Mouse (Mus musculus) yolk sac, embryonic 10.5 days (tissue): ENCODE data around the gene Gtf2b.

Experiments used
- DNase-seq: peaks from one replicate; pipeline ENCODE4 v3.0.0-alpha.2; 2017; ENCODE audit warnings: low spot score

Gtf2b gene

DNA sequence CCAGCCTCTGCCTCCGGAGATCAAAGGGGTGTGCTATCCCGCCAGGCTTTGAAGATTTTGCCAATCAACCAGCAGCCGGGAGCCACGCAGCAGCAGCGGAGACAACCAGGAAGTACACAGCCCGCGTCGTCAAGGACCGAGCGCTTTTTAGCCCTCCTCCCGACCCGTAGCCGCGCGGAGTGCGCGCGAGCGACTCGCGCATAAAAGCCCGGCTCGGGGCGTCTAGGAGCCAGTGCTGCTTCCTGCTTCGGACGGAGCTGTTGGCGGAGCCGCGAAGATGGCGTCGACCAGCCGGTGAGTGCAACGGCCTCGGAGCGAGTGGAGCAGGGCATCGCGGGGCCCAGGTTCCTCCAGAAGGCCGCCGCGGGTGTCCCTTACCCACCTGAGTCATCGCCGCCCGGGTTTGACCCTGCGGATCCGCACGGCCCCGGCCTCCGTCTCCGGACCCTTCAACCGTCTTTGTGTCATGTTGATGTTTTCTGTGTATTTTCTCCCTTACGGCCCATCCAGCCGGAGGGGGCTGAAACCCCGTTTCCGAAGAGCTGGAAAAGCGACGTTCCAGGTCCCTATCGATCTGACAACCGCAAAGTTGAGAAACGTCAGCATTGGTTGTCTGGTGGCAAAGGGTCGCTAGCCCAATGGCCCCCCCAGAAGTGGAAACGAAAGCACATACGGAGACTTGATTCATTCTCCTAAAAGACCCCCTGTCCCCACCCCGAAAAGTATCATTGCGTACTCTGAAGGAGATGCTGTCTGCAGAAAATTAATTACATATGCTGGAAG is at the start of gene Gtf2b:
TSS of gene Gtf2b (plus strand) at position 51 of the 783 bp plus-strand sequence.
- peak; percentile 93 for DNase-seq

- DNase-seq, result no peak
Observed at GRCm38 (mm10) chr3:142725481-142725880, 39.4 kb upstream of the Gtf2b start.

- DNase-seq, result no peak
Observed at GRCm38 (mm10) chr3:142725969-142726672, 38.7 kb upstream of the Gtf2b start.

DNA sequence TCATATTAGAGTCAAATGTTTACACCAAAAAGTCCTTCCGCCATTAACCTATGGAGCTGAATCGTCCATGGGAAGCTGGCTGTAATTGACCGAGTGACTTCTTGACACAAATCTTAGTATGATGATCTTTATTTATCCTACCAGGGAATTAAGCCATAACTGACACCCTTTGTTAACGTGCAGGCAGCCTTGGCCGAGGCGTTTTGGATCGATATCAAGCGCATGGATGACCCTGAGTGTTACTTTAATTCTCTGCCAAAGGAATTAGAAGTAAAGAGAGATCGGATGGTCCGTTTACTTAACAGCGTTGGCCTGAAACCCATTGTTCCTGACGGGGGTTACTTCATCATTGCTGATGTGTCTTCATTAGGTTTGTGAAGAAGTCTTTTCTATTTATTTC is 30.6 kb upstream of the Gtf2b start:
- no peak for DNase-seq

- no peak for DNase-seq
Observed at GRCm38 (mm10) chr3:142740896-142741295, 23.9 kb upstream of the Gtf2b start.

DNA sequence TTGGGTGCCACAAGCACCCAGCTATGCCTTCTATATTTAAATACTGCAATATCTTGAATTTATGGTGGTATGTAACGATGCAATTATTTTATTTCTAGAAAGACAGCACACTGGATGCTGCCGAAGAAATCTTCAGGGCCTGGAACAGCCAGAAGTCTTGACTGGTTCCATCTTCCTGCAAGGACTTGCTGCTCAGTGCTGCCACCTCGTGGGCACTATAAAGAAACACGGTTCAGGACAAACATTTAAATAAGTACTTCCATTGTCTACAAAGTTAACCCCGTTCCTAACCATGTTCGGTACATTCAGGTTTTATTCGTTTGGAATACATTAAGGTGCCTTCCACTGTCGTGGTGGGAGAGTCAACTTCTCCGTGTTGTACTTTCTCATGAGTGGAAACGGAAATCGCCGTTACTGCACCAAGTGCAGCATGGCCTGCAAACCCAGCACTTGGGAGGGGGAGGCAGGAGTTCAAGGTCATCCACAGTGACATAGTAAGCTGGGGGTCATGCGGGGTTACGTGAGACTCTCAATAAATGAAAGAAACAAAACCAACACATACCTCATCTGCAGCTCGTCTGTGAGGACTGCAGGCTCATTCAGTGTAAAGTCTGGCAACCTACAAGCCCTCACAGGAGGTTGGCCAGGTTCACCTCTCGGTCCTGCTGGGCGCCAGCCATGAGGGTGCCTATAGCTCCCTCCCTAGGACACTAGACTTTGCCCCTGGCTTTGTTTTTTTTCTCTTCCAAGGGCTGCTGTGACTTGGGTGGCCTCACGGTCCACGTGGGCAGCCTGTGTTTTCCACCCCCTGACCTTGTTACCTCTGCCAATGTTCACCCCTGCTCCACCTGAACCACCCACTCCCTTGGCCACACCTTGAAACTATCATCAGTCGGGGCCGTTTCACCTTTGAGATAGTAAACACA is 20.6 kb upstream of the Gtf2b start:
- DNase-seq, result peak; percentile 70

- no peak for DNase-seq
Observed at GRCm38 (mm10) chr3:142745076-142745475, 19.8 kb upstream of the Gtf2b start.

GRCm38 (mm10) chr3:142747673-142748072 is 17.2 kb upstream of the Gtf2b start:
- no peak for DNase-seq

GRCm38 (mm10) chr3:142749131-142749530 is 15.7 kb upstream of the Gtf2b start:
- no peak for DNase-seq

- DNase-seq, result no peak
Observed at GRCm38 (mm10) chr3:142755132-142755867, 9.5 kb upstream of the Gtf2b start.

DNA sequence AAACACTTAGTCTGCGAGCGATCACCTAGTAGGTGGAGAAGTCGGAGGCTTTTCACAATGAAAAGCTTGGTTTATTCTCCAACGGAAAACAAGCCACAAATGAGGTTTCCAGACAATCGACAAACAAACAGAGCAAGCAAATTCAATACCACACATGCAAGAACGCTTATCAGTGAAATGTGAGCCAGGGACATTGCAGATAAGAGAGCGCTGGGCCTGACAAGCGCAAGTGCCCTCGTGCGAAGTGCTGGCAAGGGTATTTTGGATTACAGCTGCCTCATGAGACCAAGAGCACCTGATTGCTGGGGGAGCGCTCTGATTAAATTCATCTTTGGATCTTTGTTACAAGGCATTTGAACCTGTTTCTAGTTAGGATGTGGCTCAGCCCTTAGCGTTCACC is 7.0 kb upstream of the Gtf2b start:
- DNase-seq, result no peak

- no peak for DNase-seq
Observed at GRCm38 (mm10) chr3:142758593-142758992, 6.3 kb upstream of the Gtf2b start.

GRCm38 (mm10) chr3:142760356-142760755 is 4.5 kb upstream of the Gtf2b start:
- DNase-seq, result no peak

GRCm38 (mm10) chr3:142765778-142766165 is 927 bp downstream of the Gtf2b start:
- no peak for DNase-seq

- DNase-seq, result no peak
Observed at GRCm38 (mm10) chr3:142768498-142768897, 3.7 kb downstream of the Gtf2b start.

GRCm38 (mm10) chr3:142770518-142770917 is 5.7 kb downstream of the Gtf2b start:
- DNase-seq, result no peak

GRCm38 (mm10) chr3:142773538-142774191 is 8.8 kb downstream of the Gtf2b start:
- DNase-seq, result no peak

GRCm38 (mm10) chr3:142777227-142777626 is 12.4 kb downstream of the Gtf2b start:
- DNase-seq, result no peak

DNA sequence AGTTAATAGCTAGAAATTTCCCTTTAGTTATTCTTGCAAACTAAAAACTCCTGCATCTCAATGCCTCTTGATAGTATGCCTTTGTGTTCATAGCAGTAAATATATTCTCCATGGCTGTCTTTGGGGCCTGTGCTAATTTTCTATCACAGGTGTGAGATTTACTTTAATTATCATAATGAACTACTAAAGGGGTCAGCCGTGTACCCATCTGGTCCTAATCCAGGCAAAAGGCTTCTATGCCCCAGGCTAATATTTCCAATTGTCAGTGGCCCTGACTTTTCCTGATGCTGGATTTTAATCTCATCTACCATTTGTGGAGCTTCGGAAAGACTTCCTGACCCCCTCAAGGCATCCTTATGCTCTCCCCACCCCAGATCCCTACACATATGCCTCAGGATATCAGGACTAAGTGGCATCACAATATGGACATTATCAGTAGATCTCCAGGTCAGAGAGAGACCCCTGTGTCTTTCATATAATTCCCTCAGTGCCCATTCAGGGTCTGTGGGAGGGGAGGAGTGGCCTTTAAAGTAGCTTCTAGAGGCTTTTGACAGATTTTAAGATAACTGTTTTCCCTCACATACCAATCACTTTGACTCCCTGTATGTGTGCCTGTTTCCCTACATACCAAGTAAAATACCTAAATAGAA is 21.7 kb downstream of the Gtf2b start:
- DNase-seq, result no peak

- DNase-seq, result no peak
Observed at GRCm38 (mm10) chr3:142795587-142795986, 30.7 kb downstream of the Gtf2b start.

DNA sequence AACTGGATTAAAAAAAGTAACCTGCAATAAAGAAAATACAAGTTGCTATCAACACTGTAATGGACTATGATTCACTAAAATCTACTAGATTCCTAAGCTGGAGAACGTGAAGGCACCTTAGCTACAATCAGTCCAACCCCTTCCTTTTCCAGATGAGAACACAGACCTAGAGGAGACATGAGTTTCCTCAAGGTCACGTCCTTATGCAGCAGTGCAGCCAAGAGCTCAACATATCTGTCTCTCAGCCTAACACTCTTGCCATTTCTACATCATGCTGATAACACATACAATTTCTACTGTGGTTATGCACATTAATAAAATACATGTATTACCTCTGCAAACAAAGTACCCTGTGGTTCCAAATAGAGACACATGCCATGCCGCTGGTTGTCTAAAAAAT is 46.7 kb downstream of the Gtf2b start:
- no peak for DNase-seq
